Mouse (Mus musculus) forebrain, postnatal 0 days (tissue): Measurements from ENCODE around the gene Hist1h1d. TPM values are rescaled to one million over a fixed set of nuclear protein-coding genes. Genes with fewer than 3 reads are reported as not detected.
"Not testable (repeated sequence)": the region's sequence is repeated elsewhere in the genome, so short reads cannot be mapped to it uniquely, and the experiment has no call there.

Source experiments
- ATAC-seq: fragments of 200-750 bp; cut with Nextera tagmentation; 2 replicates; pipeline ENCODE4 v1.8.0; 2017; ENCODE audit warnings: mild to moderate bottlenecking, moderate library complexity
- DNase-seq: peaks from one replicate; pipeline ENCODE4 v3.0.0-alpha.2; 2015
- H3K27ac ChIP-seq: fragments of 300-500 bp; sonication (generic); 2 replicates; pipeline ENCODE4 v1.5.1; 2014; ENCODE audit warnings: low read depth, mild to moderate bottlenecking, antibody characterized with exemption, low read length, moderate library complexity, mixed read lengths
- H3K27me3 ChIP-seq: fragments of 300-500 bp; sonication (generic); 2 replicates; pipeline ENCODE4 v1.6.1; 2014; ENCODE audit warnings: mild to moderate bottlenecking, low read length, mixed read lengths; ENCODE audit not compliant: insufficient read depth
- H3K36me3 ChIP-seq: fragments of 300-500 bp; sonication (generic); 2 replicates; pipeline ENCODE4 v1.6.1; 2014; ENCODE audit warnings: mild to moderate bottlenecking, moderate library complexity; ENCODE audit not compliant: insufficient read depth
- H3K4me1 ChIP-seq: fragments of 300-500 bp; sonication (generic); 2 replicates; pipeline ENCODE4 v1.6.1; 2014; ENCODE audit warnings: antibody characterized with exemption; ENCODE audit not compliant: insufficient read depth
- H3K4me2 ChIP-seq: fragments of 300-500 bp; sonication (generic); 2 replicates; pipeline ENCODE4 v1.6.1; 2014; ENCODE audit warnings: low read depth, mild to moderate bottlenecking, moderate library complexity
- H3K4me3 ChIP-seq: fragments of 300-500 bp; sonication (generic); 2 replicates; pipeline ENCODE4 v1.5.1; 2014; ENCODE audit warnings: low read depth, low read length, mixed read lengths
- H3K9ac ChIP-seq: fragments of 300-500 bp; sonication (generic); 2 replicates; pipeline ENCODE4 v1.6.1; 2014; ENCODE audit warnings: mild to moderate bottlenecking
- H3K9me3 ChIP-seq: fragments of 300-500 bp; sonication (generic); 2 replicates; pipeline ENCODE4 v1.6.1; 2016; ENCODE audit warnings: low read length
- CTCF ChIP-seq: sonication (generic); IDR thresholded peaks from 2 replicates; pipeline ENCODE4 v1.5.1; 2016; ENCODE audit warnings: antibody characterized with exemption, control low read depth, low read depth
- whole genome bisulfite sequencing: fragments of 180-500 bp; shearing (Covaris S2); extraction: QIAGEN DNeasy Blood & Tissue Kit; methylation state at CpG from one replicate; pipeline ENCODE4 v1.1.7; 2014; 5-methylcytosine and 5-hydroxymethylcytosine counted together
- polyA plus RNA-seq: library from polyadenylated mRNA; unstranded; fragments of >200 nt; fragmentation: Nextera tagmentation; extraction: Ambion mirVana; gene quantifications from 2 replicates; pipeline ENCODE4 v1.2.1, GENCODE M21; 2015
- total RNA-seq: library from RNA; depleted of rRNA; stranded (reverse); fragments of >200 nt; gene quantifications from 2 replicates; pipeline ENCODE4 v1.2.3, GENCODE M21; 2014

Hist1h1d gene
- total and polyA plus RNA-seq, 2 experiments from 2014 or later: 0.12 to 48.5 TPM

GRCm38 (mm10) chr13:23550761-23551145 lies 2.3 kb upstream of the Hist1h1d start:
- Histone ChIP-seq H3K9me3 (no peaks in the 10 kb centered on the region), H3K4me2 (peak overlapping the region; percentile 57), H3K9ac (peak overlapping the region; percentile 49), H3K36me3 (no peaks in the 10 kb centered on the region), H3K27me3 (no peaks in the 10 kb centered on the region), H3K27ac (peak overlapping the region; percentile 75), H3K4me1 (0 out of 2 replicates have a peak, but pooled peaks cover 4% of the 10 kb centered on the region), H3K4me3 (peak overlapping the region; percentile 40)
- TF ChIP-seq CTCF: no peak
- DNase-seq (peak; percentile 24), ATAC-seq (no peak)
- WGBS: 9% methylated on average over 3 of the region's 3 CpGs

GRCm38 (mm10) chr13:23551146-23551834 lies 1.8 kb upstream of the Hist1h1d start, which contains the start of gene Hist1h4f:
TSS of gene Hist1h4f (minus strand) at chr13:23551648.
- ATAC-seq (peak; percentile 88), DNase-seq (peak; percentile 95)
- not testable (repeated sequence) for H3K36me3 ChIP-seq, H3K4me1 ChIP-seq, H3K9me3 ChIP-seq, H3K27me3 ChIP-seq
- H3K9ac ChIP-seq: peak within 1 kb of the TSS; percentile 49
- peak; percentile 72 for TF ChIP-seq CTCF
- peak within 1 kb of the TSS; percentile 75 for H3K27ac ChIP-seq
- peak within 1 kb of the TSS; percentile 57 for H3K4me2 ChIP-seq
- H3K4me3 ChIP-seq: peak within 1 kb of the TSS; percentile 40
- WGBS: 3% methylated on average over 47 of the region's 47 CpGs

GRCm38 (mm10) chr13:23551931-23552914 lies 839 bp upstream of the Hist1h1d start:
- Histone ChIP-seq H3K4me1 (0 out of 2 replicates have a peak, but pooled peaks cover 4% of the 10 kb centered on the region), H3K27ac (no peak overlapping the region; the same call in 1 of the 2 replicates), H3K4me2 (peak overlapping the region; percentile 57), H3K27me3 (no peaks in the 10 kb centered on the region), H3K4me3 (peak overlapping the region; percentile 40; the same call in 1 of the 2 replicates), H3K9me3 (no peaks in the 10 kb centered on the region), H3K36me3 (no peaks in the 10 kb centered on the region), H3K9ac (no peak overlapping the region)
- DNase-seq (no peak), ATAC-seq (no peak)
- WGBS: 46% methylated on average over 8 of the region's 8 CpGs
- no peak for TF ChIP-seq CTCF

- ATAC-seq: no peak
- Histone ChIP-seq H3K9me3 (no peaks in the 10 kb centered on the region), H3K4me1 (0 out of 2 replicates have a peak, but pooled peaks cover 4% of the 10 kb centered on the region), H3K9ac (peak overlapping the region; percentile 56), H3K36me3 (no peaks in the 10 kb centered on the region), H3K27ac (peak overlapping the region; percentile 82), H3K27me3 (no peaks in the 10 kb centered on the region), H3K4me2 (peak overlapping the region; percentile 99), H3K4me3 (peak overlapping the region; percentile 51)
- TF ChIP-seq CTCF: no peak
- WGBS: 18% methylated on average over 9 of the region's 9 CpGs
- peak; percentile 27 for DNase-seq
Observed at GRCm38 (mm10) chr13:23554393-23554792, 1.3 kb downstream of the Hist1h1d start.

GRCm38 (mm10) chr13:23554925-23555838 lies 2.1 kb downstream of the Hist1h1d start:
- TF ChIP-seq CTCF: no peak
- WGBS: under 1% methylated on average over 54 of the region's 54 CpGs
- H3K36me3 ChIP-seq: no peaks in the 10 kb centered on the region
- H3K4me2 ChIP-seq: peak overlapping the region; percentile 99
- ATAC-seq: peak; percentile 86
- no peaks in the 10 kb centered on the region for H3K9me3 ChIP-seq
- DNase-seq: peak; percentile 89
- H3K27ac ChIP-seq: peak overlapping the region; percentile 82
- peak overlapping the region; percentile 56 for H3K9ac ChIP-seq
- no peaks in the 10 kb centered on the region for H3K27me3 ChIP-seq
- H3K4me1 ChIP-seq: 0 out of 2 replicates have a peak, but pooled peaks cover 4% of the 10 kb centered on the region
- H3K4me3 ChIP-seq: peak overlapping the region; percentile 51

GRCm38 (mm10) chr13:23555839-23556416 lies 2.9 kb downstream of the Hist1h1d start:
- no peak for TF ChIP-seq CTCF
- 0 out of 2 replicates have a peak, but pooled peaks cover 1% of the 10 kb centered on the region for H3K4me1 ChIP-seq
- H3K27ac ChIP-seq: peak overlapping the region; percentile 82
- DNase-seq (peak; percentile 92), ATAC-seq (peak; percentile 75)
- peak overlapping the region; percentile 99 for H3K4me2 ChIP-seq
- no peaks in the 10 kb centered on the region for H3K27me3 ChIP-seq
- H3K4me3 ChIP-seq: peak overlapping the region; percentile 51
- H3K9me3 ChIP-seq: no peaks in the 10 kb centered on the region
- H3K9ac ChIP-seq: peak overlapping the region; percentile 56
- no peaks in the 10 kb centered on the region for H3K36me3 ChIP-seq
- under 1% methylated on average over 18 of the region's 18 CpGs for WGBS
